Mouse (Mus musculus) spleen, postnatal 14 days (tissue): ENCODE results near the gene Cenpt.
"Not testable (repeated sequence)": the region's sequence is repeated elsewhere in the genome, so short reads cannot be mapped to it uniquely, and the experiment has no call there.

ENCODE experiments used
- DNase-seq, 2 experiments: peaks; one replicate each; pipeline ENCODE4 v3.0.0; 2021 to 2022; ENCODE audit warnings: low spot score in 2 of 2

The Cenpt gene

GRCm38 (mm10) chr8:105854715-105855216 is 1.7 kb upstream of the Cenpt start, which contains the start of gene Thap11:
Gene Thap11 (plus strand): TSS chr8:105855132.
- DNase-seq: peak; percentile 84 to 92

GRCm38 (mm10) chr8:105854303-105854702 is 1.2 kb upstream of the Cenpt start:
- no peak for DNase-seq

- no peak for DNase-seq
Measured at GRCm38 (mm10) chr8:105852146-105852729, 840 bp downstream of the Cenpt start.

- DNase-seq: peak; percentile 76 to 86
Measured at GRCm38 (mm10) chr8:105851651-105852143, 1.4 kb downstream of the Cenpt start.

- no peak for DNase-seq
Measured at GRCm38 (mm10) chr8:105850611-105851010, 2.5 kb downstream of the Cenpt start.

- DNase-seq: no peak
Measured at GRCm38 (mm10) chr8:105850014-105850413, 3.1 kb downstream of the Cenpt start.

GRCm38 (mm10) chr8:105846678-105847077 is 6.4 kb downstream of the Cenpt start:
- DNase-seq: no peak

- no peak for DNase-seq
Measured at GRCm38 (mm10) chr8:105839209-105839608, 13.9 kb downstream of the Cenpt start.

- no peak for DNase-seq
Measured at GRCm38 (mm10) chr8:105836991-105837390, 16.1 kb downstream of the Cenpt start.

GRCm38 (mm10) chr8:105835318-105835717 is 17.8 kb downstream of the Cenpt start:
- peak; percentile 80 to 86 for DNase-seq

- not testable (repeated sequence) for DNase-seq
Measured at GRCm38 (mm10) chr8:105833740-105834139, 19.3 kb downstream of the Cenpt start.

- peak; percentile 83 to 90 for DNase-seq
Measured at GRCm38 (mm10) chr8:105826861-105827848, 25.9 kb downstream of the Cenpt start, which contains the start of the genes Ranbp10 and Tsnaxip1. Gene Ranbp10 (minus strand): TSS chr8:105827350. Gene Tsnaxip1 (plus strand): TSS chr8:105827731.

GRCm38 (mm10) chr8:105826379-105826778 is 26.7 kb downstream of the Cenpt start:
- DNase-seq: no peak

- no peak for DNase-seq
Measured at GRCm38 (mm10) chr8:105825506-105825905, 27.6 kb downstream of the Cenpt start.

- peak; percentile 57 to 69 for DNase-seq
Measured at GRCm38 (mm10) chr8:105820925-105821324, 32.2 kb downstream of the Cenpt start.

GRCm38 (mm10) chr8:105819659-105820058 is 33.4 kb downstream of the Cenpt start:
- DNase-seq: no peak

- no peak for DNase-seq
Measured at GRCm38 (mm10) chr8:105813241-105813640, 39.8 kb downstream of the Cenpt start.

GRCm38 (mm10) chr8:105812511-105812910 is 40.6 kb downstream of the Cenpt start:
- no peak for DNase-seq

GRCm38 (mm10) chr8:105811543-105811942 is 41.5 kb downstream of the Cenpt start:
- no peak for DNase-seq

GRCm38 (mm10) chr8:105811061-105811460 is 42.0 kb downstream of the Cenpt start:
- no peak for DNase-seq

- no peak for DNase-seq
Measured at GRCm38 (mm10) chr8:105810245-105810786, 42.8 kb downstream of the Cenpt start.

GRCm38 (mm10) chr8:105808480-105808879 is 44.6 kb downstream of the Cenpt start:
- no peak for DNase-seq
